Mouse (Mus musculus): ENCODE results near the gene Vmn2r4. TPM values are rescaled to one million over a fixed set of nuclear protein-coding genes. Genes with fewer than 3 reads are reported as not detected.

Vmn2r4 gene
- polyA plus RNA-seq, 2 experiments = not detected

DNA sequence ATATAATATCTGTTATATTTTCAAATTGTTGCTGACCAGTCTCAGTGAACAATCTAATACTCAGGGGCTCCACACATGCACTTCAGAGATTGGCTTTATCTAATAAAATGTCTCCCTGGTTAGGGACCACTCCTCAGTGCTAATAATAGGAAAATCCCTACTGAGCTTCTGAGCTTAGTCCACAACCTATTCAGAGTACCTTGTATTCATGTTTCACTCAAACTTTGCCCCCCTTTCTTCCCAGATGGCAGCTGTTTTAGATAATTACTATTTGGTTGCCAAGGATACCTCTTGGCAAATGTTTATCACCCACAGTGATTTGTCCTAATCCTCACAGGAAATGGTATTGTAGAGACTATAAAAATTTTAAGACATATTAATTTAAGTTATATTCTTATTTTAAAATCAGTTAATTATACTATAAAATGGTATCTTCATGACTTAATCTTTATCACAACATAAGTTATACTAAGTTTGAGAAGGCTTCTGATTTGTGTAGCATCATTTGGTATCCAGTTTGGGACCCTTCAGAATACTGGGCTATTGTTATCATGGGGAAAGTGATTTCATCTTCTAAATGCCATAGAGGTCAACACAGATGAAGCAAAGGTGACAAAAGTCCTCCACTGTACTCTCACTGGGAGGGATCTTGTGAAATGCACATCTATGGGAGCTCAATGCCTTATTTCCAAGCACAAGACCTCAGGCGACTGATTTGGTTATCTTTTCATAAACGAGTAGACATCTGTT lies 55.7 kb downstream of the Vmn2r4 start:
- Histone ChIP-seq H3K36me3 (replicated peaks; ENCODE audit: control insufficient read depth, insufficient read depth, low read depth) (no peaks in the 10 kb centered on the region), H3K27ac (no peak overlapping the region), H3K4me2 (ENCODE audit: low read depth) (no peak overlapping the region), H3K27me3 (ENCODE audit: control insufficient read depth, insufficient read depth, low read length) (no peaks in the 10 kb centered on the region), H3K9ac (replicated peaks) (no peak overlapping the region), H3K4me1 (replicated peaks; ENCODE audit: control insufficient read depth in 2 of 2, insufficient read depth in 2 of 2, low read length in 1 of 2) (no peaks in the 10 kb centered on the region), H3K9me3 (ENCODE audit: control insufficient read depth, low read length) (no peaks in the 10 kb centered on the region), H3K4me3 (ENCODE audit: insufficient read depth in 1 of 2, low read depth in 2 of 2, low read length in 2 of 2) (no peak overlapping the region)
- TF ChIP-seq EP300 (IDR thresholded peaks at IDR 0.05; ENCODE audit: low read depth) (no peak), CTCF (IDR thresholded peaks at IDR 0.05; ENCODE audit: low read depth) (no peak)
- no peak for ATAC-seq (ENCODE audit: insufficient read depth)
- WGBS (ENCODE audit: insufficient replicate concordance) = 49% methylated on average over 2 of the region's 2 CpGs
- DNase-seq (ENCODE audit: low read depth in 3 of 3, low spot score in 3 of 3) = no peak

Other genes starting within 250 kb of the Vmn2r4 start
- gene Vmn2r3, start 125.7 kb downstream of the Vmn2r4 start, polyA plus RNA-seq (2012; rRNA removed) = not detected in 2 replicates
- gene Vmn2r3, start 125.7 kb downstream of the Vmn2r4 start, polyA plus RNA-seq (2014; fragmentation: Nextera tagmentation; extraction: Ambion mirVana) = not detected in 2 replicates
- gene Vmn2r5, start 94.5 kb upstream of the Vmn2r4 start, polyA plus RNA-seq (2012; rRNA removed) = not detected in 2 replicates
- not detected in 2 replicates for gene Vmn2r5, start 94.5 kb upstream of the Vmn2r4 start, polyA plus RNA-seq (2014; fragmentation: Nextera tagmentation; extraction: Ambion mirVana)
- not detected in 2 replicates for gene Vmn2r6, start 150.5 kb upstream of the Vmn2r4 start, polyA plus RNA-seq (2012; rRNA removed)
- not detected in 2 replicates for gene Vmn2r6, start 150.5 kb upstream of the Vmn2r4 start, polyA plus RNA-seq (2014; fragmentation: Nextera tagmentation; extraction: Ambion mirVana)